Mouse (Mus musculus): ENCODE data around the gene Ano8. TPM values are rescaled to one million over a fixed set of nuclear protein-coding genes. Genes with fewer than 3 reads are reported as not detected.
"Not testable (repeated sequence)": the region's sequence is repeated elsewhere in the genome, so short reads cannot be mapped to it uniquely, and the experiment has no call there.

Ano8 gene
- total RNA-seq, 1 experiment = 10.6 TPM

DNA sequence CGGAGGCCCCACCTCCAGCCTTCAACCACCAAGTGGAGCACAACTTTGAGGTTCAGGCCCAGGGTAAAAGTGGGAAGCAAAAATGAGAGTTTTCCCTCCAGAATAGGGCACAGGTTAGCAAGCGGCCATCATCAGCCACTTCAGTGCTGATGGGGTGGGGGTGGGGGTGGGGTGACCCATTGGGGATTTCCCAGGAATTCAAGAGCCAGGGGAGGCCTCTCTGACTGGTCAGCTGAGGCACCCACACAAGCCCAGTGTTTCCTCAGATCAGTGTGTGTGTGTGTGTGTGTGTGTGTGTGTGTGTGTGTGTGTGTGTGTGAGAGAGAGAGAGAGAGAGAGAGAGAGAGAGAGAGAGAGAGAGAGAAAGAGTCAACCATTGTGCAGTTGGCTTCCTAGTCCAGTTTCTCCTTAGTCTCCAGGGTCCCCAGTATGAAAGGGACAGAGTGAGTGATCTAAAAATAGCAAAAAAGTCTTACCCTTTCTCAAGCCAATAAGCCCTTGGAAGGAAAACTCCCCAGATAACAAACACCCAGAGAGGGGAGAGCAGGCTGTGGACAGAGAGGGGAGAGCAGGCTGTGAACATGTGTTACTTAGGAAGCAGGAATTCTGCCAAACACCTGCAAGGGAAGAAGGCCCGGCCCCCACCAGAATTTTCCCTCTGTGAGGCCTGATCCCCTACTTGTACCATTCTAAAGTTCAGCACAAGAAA is 41.6 kb upstream of the Ano8 start:
- Histone ChIP-seq H3K9ac (ENCODE audit: insufficient read depth, low read depth, low read length, poor library complexity, severe bottlenecking) (peak overlapping the region; percentile 46; the same call in 1 of the 2 replicates), H3K36me3 (ENCODE audit: control insufficient read depth, insufficient read depth, low read length, poor library complexity, severe bottlenecking) (no peaks in the 10 kb centered on the region; the same call in 1 of the 2 replicates), H3K27ac (ENCODE audit: insufficient read depth, low read depth, low read length, poor library complexity, severe bottlenecking) (peak overlapping the region; percentile 76), H3K4me3 (ENCODE audit: insufficient read depth in 1 of 2, low read depth in 1 of 2, low read length in 2 of 2, poor library complexity in 1 of 2, severe bottlenecking in 1 of 2) (no peak overlapping the region), H3K4me1 (ENCODE audit: control insufficient read depth in 2 of 2, insufficient read depth in 2 of 2, low read length in 2 of 2, poor library complexity in 1 of 2) (peaks cover 7 to 24% of the 10 kb centered on the region in 2 experiments), H3K9me3 (ENCODE audit: control insufficient read depth, insufficient read depth, low read depth, low read length) (no peaks in the 10 kb centered on the region)
- no peak for DNase-seq (ENCODE audit: low read depth, low spot score)
- in situ Hi-C loops (cut with MboI; ENCODE audit: low sequenced_read_pairs in 2 of 2, unreplicated experiment in 2 of 2) = no loop called here
- TF ChIP-seq ZC3H11A (IDR thresholded peaks at IDR 0.05; ENCODE audit: borderline replicate concordance, low read depth, low read length) = no peak

DNA sequence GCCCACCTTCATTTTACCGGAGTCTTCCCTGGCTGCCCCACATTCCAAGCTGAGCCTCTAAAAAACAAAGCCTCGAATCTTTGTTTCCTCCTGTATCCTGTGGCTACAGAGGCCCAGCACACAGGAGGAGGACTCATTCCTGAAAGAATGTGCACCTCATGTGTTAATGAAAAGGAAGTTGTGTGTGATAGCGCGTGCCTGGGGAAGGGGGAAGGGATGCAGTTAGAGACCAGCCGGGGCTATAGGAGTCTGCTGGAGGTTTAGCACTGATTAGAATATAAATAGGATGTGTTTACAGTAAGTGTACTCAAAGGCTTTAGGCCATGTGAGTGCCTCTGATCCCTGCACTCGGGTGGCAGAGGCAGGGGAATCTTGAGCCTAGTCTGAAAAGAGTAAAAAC is 40.5 kb upstream of the Ano8 start:
- Histone ChIP-seq H3K9me3 (ENCODE audit: control insufficient read depth, insufficient read depth, low read depth, low read length) (no peaks in the 10 kb centered on the region), H3K4me1 (ENCODE audit: control insufficient read depth in 2 of 2, insufficient read depth in 2 of 2, low read length in 2 of 2, poor library complexity in 1 of 2) (peaks cover 7 to 28% of the 10 kb centered on the region in 2 experiments), H3K4me3 (ENCODE audit: insufficient read depth in 1 of 2, low read depth in 1 of 2, low read length in 2 of 2, poor library complexity in 1 of 2, severe bottlenecking in 1 of 2) (peak overlapping the region; percentile 7 to 52; a peak in 2 of 4 replicates), H3K9ac (ENCODE audit: insufficient read depth, low read depth, low read length, poor library complexity, severe bottlenecking) (peak overlapping the region; percentile 60), H3K36me3 (ENCODE audit: control insufficient read depth, insufficient read depth, low read length, poor library complexity, severe bottlenecking) (no peaks in the 10 kb centered on the region; the same call in 1 of the 2 replicates), H3K27ac (ENCODE audit: insufficient read depth, low read depth, low read length, poor library complexity, severe bottlenecking) (peak overlapping the region; percentile 76)
- 0 out of 2 replicates have a peak, but pooled peaks have one; percentile 34 for TF ChIP-seq HCFC1 (IDR thresholded peaks at IDR 0.05; ENCODE audit: borderline replicate concordance, insufficient read depth, low read length)
- TF ChIP-seq ZC3H11A (IDR thresholded peaks at IDR 0.05; ENCODE audit: borderline replicate concordance, low read depth, low read length) = no peak
- peak; percentile 52; the same call in 1 of the 2 replicates for TF ChIP-seq MAFK (IDR thresholded peaks at IDR 0.05; ENCODE audit: insufficient read depth, low read depth, low read length)
- no peak for TF ChIP-seq ZNF384 (IDR thresholded peaks at IDR 0.05; ENCODE audit: low read depth, low read length)
- TF ChIP-seq CHD2 (IDR thresholded peaks at IDR 0.05; ENCODE audit: low read depth, low read length) = peak; percentile 80
- DNase-seq (ENCODE audit: low read depth, low spot score) = no peak
- in situ Hi-C loops (cut with MboI; ENCODE audit: low sequenced_read_pairs in 2 of 2, unreplicated experiment in 2 of 2) = no loop called here

DNA sequence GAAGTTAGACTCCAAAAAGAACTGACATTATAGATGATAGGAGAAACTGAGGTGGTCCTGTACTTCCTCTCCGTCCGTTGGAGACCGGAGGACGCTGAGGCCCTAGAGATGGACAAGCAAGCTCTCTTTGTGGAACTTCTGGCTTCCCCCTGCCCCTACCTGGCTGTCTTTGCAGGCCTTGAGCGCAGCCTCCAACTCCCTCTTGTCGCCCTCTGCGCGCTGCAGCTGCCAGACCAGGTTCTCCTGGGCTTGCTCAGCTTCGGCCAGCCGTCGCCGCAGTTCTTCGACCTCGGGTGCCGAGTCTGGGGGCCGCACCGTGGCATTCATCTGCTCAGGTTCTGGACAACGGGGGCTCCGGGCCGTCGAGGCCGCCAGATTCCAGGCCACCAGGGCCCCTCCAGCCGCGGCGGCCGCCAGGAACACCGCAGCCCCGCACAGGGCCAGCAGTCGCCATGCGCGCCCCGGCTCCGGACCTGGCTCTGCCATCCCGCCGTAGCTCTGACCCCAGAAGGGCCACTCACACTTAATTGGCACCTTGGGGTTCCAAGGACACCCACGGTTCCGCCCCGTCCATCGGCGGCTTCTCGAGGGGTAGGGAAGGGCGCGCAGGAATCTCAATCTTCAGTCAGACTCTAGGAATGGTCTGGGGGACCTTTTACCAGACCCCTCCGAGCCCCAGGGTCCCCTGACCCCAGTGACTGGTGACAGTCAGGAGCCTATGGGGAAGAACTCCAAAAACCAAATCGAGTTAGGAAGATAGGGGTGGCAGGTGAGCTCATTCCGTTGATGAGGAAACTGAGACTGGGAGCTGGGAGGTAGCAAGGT is 39.7 kb upstream of the Ano8 start, which contains the start of gene Ccdc194:
Ccdc194 (minus strand) TSS at position 486 of the 825 bp plus-strand sequence.
- peak within 1 kb of the TSS; percentile 76 for H3K27ac ChIP-seq (ENCODE audit: insufficient read depth, low read depth, low read length, poor library complexity, severe bottlenecking)
- peaks cover 5 to 27% of the 10 kb centered on the region in 2 experiments for H3K4me1 ChIP-seq (ENCODE audit: control insufficient read depth in 2 of 2, insufficient read depth in 2 of 2, low read length in 2 of 2, poor library complexity in 1 of 2)
- H3K36me3 ChIP-seq (ENCODE audit: control insufficient read depth, insufficient read depth, low read length, poor library complexity, severe bottlenecking) = no peaks in the 10 kb centered on the region; the same call in 1 of the 2 replicates
- no peak for DNase-seq (ENCODE audit: low read depth, low spot score)
- peak within 1 kb of the TSS; percentile 60 for H3K9ac ChIP-seq (ENCODE audit: insufficient read depth, low read depth, low read length, poor library complexity, severe bottlenecking)
- in situ Hi-C loops (cut with MboI; ENCODE audit: low sequenced_read_pairs in 2 of 2, unreplicated experiment in 2 of 2) = no loop called here
- TF ChIP-seq HCFC1 (IDR thresholded peaks at IDR 0.05; ENCODE audit: borderline replicate concordance, insufficient read depth, low read length) (no peak), ZC3H11A (IDR thresholded peaks at IDR 0.05; ENCODE audit: borderline replicate concordance, low read depth, low read length) (no peak), MAFK (IDR thresholded peaks at IDR 0.05; ENCODE audit: insufficient read depth, low read depth, low read length) (no peak), ZNF384 (IDR thresholded peaks at IDR 0.05; ENCODE audit: low read depth, low read length) (no peak), CHD2 (IDR thresholded peaks at IDR 0.05; ENCODE audit: low read depth, low read length) (no peak)
- no peaks in the 10 kb centered on the region for H3K9me3 ChIP-seq (ENCODE audit: control insufficient read depth, insufficient read depth, low read depth, low read length)
- H3K4me3 ChIP-seq (ENCODE audit: insufficient read depth in 1 of 2, low read depth in 1 of 2, low read length in 2 of 2, poor library complexity in 1 of 2, severe bottlenecking in 1 of 2) = peak within 1 kb of the TSS; percentile 49 to 52

- in situ Hi-C loops (cut with MboI; ENCODE audit: low sequenced_read_pairs in 2 of 2, unreplicated experiment in 2 of 2) = no loop called here
- Histone ChIP-seq H3K36me3 (ENCODE audit: control insufficient read depth, insufficient read depth, low read length, poor library complexity, severe bottlenecking) (no peaks in the 10 kb centered on the region; the same call in 1 of the 2 replicates), H3K9ac (ENCODE audit: insufficient read depth, low read depth, low read length, poor library complexity, severe bottlenecking) (no peak overlapping the region), H3K4me3 (ENCODE audit: insufficient read depth in 1 of 2, low read depth in 1 of 2, low read length in 2 of 2, poor library complexity in 1 of 2, severe bottlenecking in 1 of 2) (no peak overlapping the region), H3K27ac (ENCODE audit: insufficient read depth, low read depth, low read length, poor library complexity, severe bottlenecking) (no peak overlapping the region), H3K4me1 (ENCODE audit: control insufficient read depth in 2 of 2, insufficient read depth in 2 of 2, low read length in 2 of 2, poor library complexity in 1 of 2) (peaks cover 3 to 20% of the 10 kb centered on the region in 2 experiments; a peak in 2 of 4 replicates), H3K9me3 (ENCODE audit: control insufficient read depth, insufficient read depth, low read depth, low read length) (no peaks in the 10 kb centered on the region)
- TF ChIP-seq ZC3H11A (IDR thresholded peaks at IDR 0.05; ENCODE audit: borderline replicate concordance, low read depth, low read length) (peak; percentile 61; the same call in 1 of the 2 replicates), MAFK (IDR thresholded peaks at IDR 0.05; ENCODE audit: insufficient read depth, low read depth, low read length) (no peak), HCFC1 (IDR thresholded peaks at IDR 0.05; ENCODE audit: borderline replicate concordance, insufficient read depth, low read length) (0 out of 2 replicates have a peak, but pooled peaks have one; percentile 48)
- DNase-seq (ENCODE audit: low read depth, low spot score) = peak; percentile 93
Observed at GRCm38 (mm10) chr8:71521634-71522033, 35.9 kb upstream of the Ano8 start.

GRCm38 (mm10) chr8:71519037-71519825 is 33.5 kb upstream of the Ano8 start:
- H3K27ac ChIP-seq (ENCODE audit: insufficient read depth, low read depth, low read length, poor library complexity, severe bottlenecking); in situ Hi-C loops (cut with MboI; ENCODE audit: low sequenced_read_pairs in 2 of 2, unreplicated experiment in 2 of 2); H3K4me3 ChIP-seq (ENCODE audit: insufficient read depth in 1 of 2, low read depth in 1 of 2, low read length in 2 of 2, poor library complexity in 1 of 2, severe bottlenecking in 1 of 2); H3K36me3 ChIP-seq (ENCODE audit: control insufficient read depth, insufficient read depth, low read length, poor library complexity, severe bottlenecking); DNase-seq (ENCODE audit: low read depth, low spot score); H3K9me3 ChIP-seq (ENCODE audit: control insufficient read depth, insufficient read depth, low read depth, low read length); H3K9ac ChIP-seq (ENCODE audit: insufficient read depth, low read depth, low read length, poor library complexity, severe bottlenecking): not testable (repeated sequence)
- H3K4me1 ChIP-seq (ENCODE audit: control insufficient read depth in 2 of 2, insufficient read depth in 2 of 2, low read length in 2 of 2, poor library complexity in 1 of 2) = peaks cover 0 to 19% of the 10 kb centered on the region in 2 experiments; a peak in 1 of 4 replicates
